Mouse (Mus musculus): Measurements from ENCODE around the gene Ddx6. TPM values are rescaled to one million over a fixed set of nuclear protein-coding genes. Genes with fewer than 3 reads are reported as not detected.

Ddx6 gene
- total RNA-seq, 2 experiments from 2014 or later: 113 to 140 TPM

GRCm38 (mm10) chr9:44685346-44686330 lies 80.9 kb downstream of the Ddx6 start:
- DNase-seq (ENCODE audit: low spot score in 2 of 2): peak; percentile 76

GRCm38 (mm10) chr9:44686638-44687037 lies 81.9 kb downstream of the Ddx6 start:
- no peak for DNase-seq (ENCODE audit: low spot score in 2 of 2)

- no peak for DNase-seq (ENCODE audit: low spot score in 2 of 2)
Observed at GRCm38 (mm10) chr9:44688013-44688412, 83.3 kb downstream of the Ddx6 start.

Other genes starting within 250 kb of the Ddx6 start
- 10 to 100 TPM; 52.5 to 70.4 TPM for gene Vps11, start 243.2 kb upstream of the Ddx6 start, total RNA-seq (2021)
- 100 to 1,000 TPM; 182 to 214 TPM for gene Hyou1, start 225.4 kb upstream of the Ddx6 start, total RNA-seq (2021)
- gene Slc37a4, start 208.0 kb upstream of the Ddx6 start, total RNA-seq (2021): 10 to 100 TPM; 15.2 to 16.1 TPM
- 1,000 to 10,000 TPM; 1,079 to 1,172 TPM for gene Rps25, start 197.8 kb upstream of the Ddx6 start, total RNA-seq (2021)
- 100 to 1,000 TPM in 1 of 2 experiments, 10 to 100 TPM in 1; 90.8 to 109 TPM for gene Trappc4, start 197.3 kb upstream of the Ddx6 start, total RNA-seq (2021)
- 10 to 100 TPM; 22.4 to 26.1 TPM for gene Ccdc84, start 186.3 kb upstream of the Ddx6 start, total RNA-seq (2021)
- not detected for gene Foxr1, start 163.8 kb upstream of the Ddx6 start, total RNA-seq (2021)
- not detected for gene Upk2, start 149.9 kb upstream of the Ddx6 start, total RNA-seq (2021)
- 10 to 100 TPM; 41.3 to 46.6 TPM for gene Bcl9l, start 122.1 kb upstream of the Ddx6 start, total RNA-seq (2021)
- under 1 TPM; 0.16 to 0.40 TPM for gene Cxcr5, start 43.0 kb upstream of the Ddx6 start, total RNA-seq (2021)
- not detected for gene Treh, start 68.3 kb downstream of the Ddx6 start, total RNA-seq (2021)
- 10 to 100 TPM; 24.1 to 60.8 TPM for gene Phldb1, start 130.3 kb downstream of the Ddx6 start, total RNA-seq (2021)
- 100 to 1,000 TPM; 139 to 168 TPM for gene Arcn1, start 163.0 kb downstream of the Ddx6 start, total RNA-seq (2021)
- 10 to 100 TPM; 54.0 to 57.6 TPM for gene Ift46, start 163.0 kb downstream of the Ddx6 start, total RNA-seq (2021)
- gene Tmem25, start 194.4 kb downstream of the Ddx6 start, total RNA-seq (2021): 1 to 10 TPM; 4.2 to 8.3 TPM
- gene Ttc36, start 198.2 kb downstream of the Ddx6 start, total RNA-seq (2021): 1 to 10 TPM; 2.7 to 4.1 TPM